Mouse (Mus musculus): Measurements from ENCODE around the gene 2310011J03Rik. TPM values are rescaled to one million over a fixed set of nuclear protein-coding genes. Genes with fewer than 3 reads are reported as not detected.

The 2310011J03Rik gene
- polyA plus RNA-seq (2015; fragmentation: Nextera tagmentation; extraction: Ambion mirVana) = 58.4 and 64.8 TPM in 2 replicates

- H3K27me3 ChIP-seq (replicated peaks; ENCODE audit: insufficient read depth, low read length) = 0 out of 2 replicates have a peak, but pooled peaks cover 8% of the 10 kb centered on the region
- TF ChIP-seq EP300 (IDR thresholded peaks at IDR 0.05) = peak; percentile 32; the same call in 1 of the 2 replicates
- no peak for TF ChIP-seq CTCF (IDR thresholded peaks at IDR 0.05)
- peak within 1 kb of the TSS; percentile 81 for H3K4me2 ChIP-seq (replicated peaks; ENCODE audit: low read depth, low read length)
- no peaks in the 10 kb centered on the region for H3K9me3 ChIP-seq (ENCODE audit: low read length)
- ATAC-seq (peak; percentile 76), DNase-seq (ENCODE audit: low spot score) (peak; percentile 98)
- H3K4me3 ChIP-seq (ENCODE audit: low read depth, low read length) = peak within 1 kb of the TSS; percentile 75
- peak within 1 kb of the TSS; percentile 83 for H3K9ac ChIP-seq (replicated peaks; ENCODE audit: low read depth)
- H3K4me1 ChIP-seq (ENCODE audit: insufficient read depth, low read depth, low read length) = peaks cover 30% of the 10 kb centered on the region
- H3K36me3 ChIP-seq (ENCODE audit: insufficient read depth, low read length) = no peaks in the 10 kb centered on the region; the same call in 1 of the 2 replicates
- H3K27ac ChIP-seq (ENCODE audit: low read length) = peak within 1 kb of the TSS; percentile 77
- under 1% methylated on average over 34 of the region's 34 CpGs for WGBS
Observed at GRCm38 (mm10) chr10:80320340-80320760, at the start of gene 2310011J03Rik. Gene 2310011J03Rik (minus strand): TSS chr10:80320537.

- Histone ChIP-seq H3K27ac (ENCODE audit: low read length) (no peak overlapping the region), H3K4me3 (ENCODE audit: low read depth, low read length) (no peak overlapping the region), H3K4me1 (ENCODE audit: insufficient read depth, low read depth, low read length) (no peaks in the 10 kb centered on the region), H3K4me2 (replicated peaks; ENCODE audit: low read depth, low read length) (no peak overlapping the region), H3K9me3 (ENCODE audit: low read length) (no peaks in the 10 kb centered on the region), H3K36me3 (ENCODE audit: insufficient read depth, low read length) (no peaks in the 10 kb centered on the region), H3K27me3 (replicated peaks; ENCODE audit: insufficient read depth, low read length) (no peaks in the 10 kb centered on the region), H3K9ac (replicated peaks; ENCODE audit: low read depth) (no peak overlapping the region)
- no peak for ATAC-seq
- WGBS = 84% methylated on average over 6 of the region's 6 CpGs
- no peak for DNase-seq (ENCODE audit: low spot score)
- TF ChIP-seq EP300 (IDR thresholded peaks at IDR 0.05) (no peak), CTCF (IDR thresholded peaks at IDR 0.05) (no peak)
Observed at GRCm38 (mm10) chr10:80368392-80368791, 48.1 kb upstream of the 2310011J03Rik start.

- DNase-seq (ENCODE audit: low spot score) (no peak), ATAC-seq (no peak)
- H3K27me3 ChIP-seq (replicated peaks; ENCODE audit: insufficient read depth, low read length) = no peaks in the 10 kb centered on the region
- no peak overlapping the region for H3K4me2 ChIP-seq (replicated peaks; ENCODE audit: low read depth, low read length)
- no peak overlapping the region for H3K4me3 ChIP-seq (ENCODE audit: low read depth, low read length)
- no peaks in the 10 kb centered on the region for H3K36me3 ChIP-seq (ENCODE audit: insufficient read depth, low read length)
- TF ChIP-seq EP300 (IDR thresholded peaks at IDR 0.05) (no peak), CTCF (IDR thresholded peaks at IDR 0.05) (no peak)
- no peaks in the 10 kb centered on the region for H3K4me1 ChIP-seq (ENCODE audit: insufficient read depth, low read depth, low read length)
- 37% methylated on average over 5 of the region's 5 CpGs for WGBS
- no peak overlapping the region for H3K9ac ChIP-seq (replicated peaks; ENCODE audit: low read depth)
- H3K27ac ChIP-seq (ENCODE audit: low read length) = no peak overlapping the region
- H3K9me3 ChIP-seq (ENCODE audit: low read length) = no peaks in the 10 kb centered on the region
Observed at GRCm38 (mm10) chr10:80367954-80368353, 47.6 kb upstream of the 2310011J03Rik start.

GRCm38 (mm10) chr10:80365736-80366135, 45.4 kb upstream of the 2310011J03Rik start:
- no peaks in the 10 kb centered on the region for H3K9me3 ChIP-seq (ENCODE audit: low read length)
- no peaks in the 10 kb centered on the region for H3K4me1 ChIP-seq (ENCODE audit: insufficient read depth, low read depth, low read length)
- H3K36me3 ChIP-seq (ENCODE audit: insufficient read depth, low read length) = no peaks in the 10 kb centered on the region
- no peak overlapping the region for H3K27ac ChIP-seq (ENCODE audit: low read length)
- no peaks in the 10 kb centered on the region for H3K27me3 ChIP-seq (replicated peaks; ENCODE audit: insufficient read depth, low read length)
- no peak for TF ChIP-seq EP300 (IDR thresholded peaks at IDR 0.05)
- TF ChIP-seq CTCF (IDR thresholded peaks at IDR 0.05) = no peak
- ATAC-seq (no peak), DNase-seq (ENCODE audit: low spot score) (no peak)
- H3K9ac ChIP-seq (replicated peaks; ENCODE audit: low read depth) = no peak overlapping the region
- no peak overlapping the region for H3K4me3 ChIP-seq (ENCODE audit: low read depth, low read length)
- H3K4me2 ChIP-seq (replicated peaks; ENCODE audit: low read depth, low read length) = no peak overlapping the region
- 63% methylated on average over 6 of the region's 6 CpGs for WGBS

GRCm38 (mm10) chr10:80363734-80364133, 43.4 kb upstream of the 2310011J03Rik start:
- no peaks in the 10 kb centered on the region for H3K36me3 ChIP-seq (ENCODE audit: insufficient read depth, low read length)
- DNase-seq (ENCODE audit: low spot score) = no peak

GRCm38 (mm10) chr10:80357994-80358639, 37.8 kb upstream of the 2310011J03Rik start:
- Histone ChIP-seq H3K4me2 (replicated peaks; ENCODE audit: low read depth, low read length) (peak overlapping the region; percentile 39), H3K9me3 (ENCODE audit: low read length) (no peaks in the 10 kb centered on the region), H3K27ac (ENCODE audit: low read length) (no peak overlapping the region), H3K27me3 (replicated peaks; ENCODE audit: insufficient read depth, low read length) (peaks cover 41% of the 10 kb centered on the region), H3K4me1 (ENCODE audit: insufficient read depth, low read depth, low read length) (no peaks in the 10 kb centered on the region), H3K9ac (replicated peaks; ENCODE audit: low read depth) (no peak overlapping the region), H3K36me3 (ENCODE audit: insufficient read depth, low read length) (no peaks in the 10 kb centered on the region), H3K4me3 (ENCODE audit: low read depth, low read length) (no peak overlapping the region)
- DNase-seq (ENCODE audit: low spot score) = peak; percentile 52
- 7% methylated on average over 29 of the region's 31 CpGs for WGBS
- ATAC-seq = peak; percentile 75
- TF ChIP-seq EP300 (IDR thresholded peaks at IDR 0.05) (no peak), CTCF (IDR thresholded peaks at IDR 0.05) (peak; percentile 41; the same call in 1 of the 2 replicates)

More at GRCm38 (mm10) chr10:80363734-80364133, 43.4 kb upstream of the 2310011J03Rik start:
- no peak overlapping the region for H3K4me3 ChIP-seq (ENCODE audit: low read depth, low read length)
- H3K9ac ChIP-seq (replicated peaks; ENCODE audit: low read depth) = no peak overlapping the region
- H3K27ac ChIP-seq (ENCODE audit: low read length) = no peak overlapping the region
- no peak overlapping the region for H3K4me2 ChIP-seq (replicated peaks; ENCODE audit: low read depth, low read length)
- TF ChIP-seq CTCF (IDR thresholded peaks at IDR 0.05) = no peak
- no peak for TF ChIP-seq EP300 (IDR thresholded peaks at IDR 0.05)
- no peaks in the 10 kb centered on the region for H3K9me3 ChIP-seq (ENCODE audit: low read length)
- H3K27me3 ChIP-seq (replicated peaks; ENCODE audit: insufficient read depth, low read length) = 0 out of 2 replicates have a peak, but pooled peaks cover under 1% of the 10 kb centered on the region
- H3K4me1 ChIP-seq (ENCODE audit: insufficient read depth, low read depth, low read length) = no peaks in the 10 kb centered on the region
- no peak for ATAC-seq
- 43% methylated on average over 6 of the region's 6 CpGs for WGBS
